Mouse (Mus musculus) gastrocnemius, adult 8-10 months (tissue): Measurements from ENCODE around the gene Gm11127. TPM values are rescaled to one million over a fixed set of nuclear protein-coding genes. Genes with fewer than 3 reads are reported as not detected.
"Not testable (repeated sequence)": the region's sequence is repeated elsewhere in the genome, so short reads cannot be mapped to it uniquely, and the experiment has no call there.

ENCODE experiments used
- DNase-seq, 2 experiments: peaks; one replicate each; pipeline ENCODE4 v3.0.0; 2022; ENCODE audit warnings: low spot score in 2 of 2
- total RNA-seq, 4 experiments: library from RNA; stranded (reverse); gene quantifications; 2 replicates each; pipeline ENCODE4 v1.2.4; 2022

Gene Gm11127
- 1 to 10 TPM; 1.8 to 2.7 (median 2.2) TPM for total RNA-seq

GRCm38 (mm10) chr17:36058362-36058761 lies at the start of gene Gm11127:
Gene Gm11127, minus strand, starts transcription at chr17:36058371.
- DNase-seq: not testable (repeated sequence)

GRCm38 (mm10) chr17:36102091-36102490 lies 43.9 kb upstream of the Gm11127 start:
- not testable (repeated sequence) for DNase-seq

GRCm38 (mm10) chr17:36099603-36100002 lies 41.4 kb upstream of the Gm11127 start:
- DNase-seq: not testable (repeated sequence)

- no peak for DNase-seq
Observed at GRCm38 (mm10) chr17:36093936-36094335, 35.8 kb upstream of the Gm11127 start.

GRCm38 (mm10) chr17:36092520-36092919 lies 34.3 kb upstream of the Gm11127 start:
- not testable (repeated sequence) for DNase-seq

- not testable (repeated sequence) for DNase-seq
Observed at GRCm38 (mm10) chr17:36091933-36092332, 33.8 kb upstream of the Gm11127 start.

- not testable (repeated sequence) for DNase-seq
Observed at GRCm38 (mm10) chr17:36085976-36086375, 27.8 kb upstream of the Gm11127 start.

- DNase-seq: no peak
Observed at GRCm38 (mm10) chr17:36083870-36084451, 25.8 kb upstream of the Gm11127 start.

- peak in 1 of 2 experiments; percentile 10 for DNase-seq
Observed at GRCm38 (mm10) chr17:36083266-36083869, 25.2 kb upstream of the Gm11127 start.

- DNase-seq: not testable (repeated sequence)
Observed at GRCm38 (mm10) chr17:36082519-36083232, 24.5 kb upstream of the Gm11127 start.

GRCm38 (mm10) chr17:36081901-36082300 lies 23.7 kb upstream of the Gm11127 start:
- DNase-seq: not testable (repeated sequence)

GRCm38 (mm10) chr17:36060829-36061228 lies 2.7 kb upstream of the Gm11127 start:
- DNase-seq: peak; percentile 56 to 66

- not testable (repeated sequence) for DNase-seq
Observed at GRCm38 (mm10) chr17:36057927-36058326, 244 bp downstream of the Gm11127 start.

GRCm38 (mm10) chr17:36043286-36043685 lies 14.9 kb downstream of the Gm11127 start:
- no peak for DNase-seq

GRCm38 (mm10) chr17:36042610-36043169 lies 15.5 kb downstream of the Gm11127 start, which contains the start of the genes H2-T22 and Gm6034:
Gene H2-T22, minus strand, starts transcription at chr17:36042747.
Gene Gm6034, plus strand, starts transcription at chr17:36042961.
- DNase-seq: peak in 1 of 2 experiments; percentile 57

- DNase-seq: not testable (repeated sequence)
Observed at GRCm38 (mm10) chr17:36042055-36042454, 16.1 kb downstream of the Gm11127 start.

GRCm38 (mm10) chr17:36040604-36041003 lies 17.6 kb downstream of the Gm11127 start:
- DNase-seq: not testable (repeated sequence)

GRCm38 (mm10) chr17:36036126-36036525 lies 22.0 kb downstream of the Gm11127 start:
- DNase-seq: not testable (repeated sequence)

- DNase-seq: peak in 1 of 2 experiments; percentile 39
Observed at GRCm38 (mm10) chr17:36035010-36035638, 23.0 kb downstream of the Gm11127 start.

GRCm38 (mm10) chr17:36034524-36034923 lies 23.6 kb downstream of the Gm11127 start:
- not testable (repeated sequence) for DNase-seq

GRCm38 (mm10) chr17:36032351-36032875 lies 25.8 kb downstream of the Gm11127 start, which contains the start of gene H2-T23:
Gene H2-T23, minus strand, starts transcription at chr17:36032855.
- DNase-seq: not testable (repeated sequence)
